Mouse (Mus musculus): ENCODE results near the gene Vmn2r103. TPM values are rescaled to one million over a fixed set of nuclear protein-coding genes. Genes with fewer than 3 reads are reported as not detected.

Vmn2r103 gene
- polyA plus RNA-seq (2012; rRNA removed) (not detected in 2 replicates), polyA plus RNA-seq (2014; fragmentation: Nextera tagmentation; extraction: Ambion mirVana) (not detected in 2 replicates)

DNA sequence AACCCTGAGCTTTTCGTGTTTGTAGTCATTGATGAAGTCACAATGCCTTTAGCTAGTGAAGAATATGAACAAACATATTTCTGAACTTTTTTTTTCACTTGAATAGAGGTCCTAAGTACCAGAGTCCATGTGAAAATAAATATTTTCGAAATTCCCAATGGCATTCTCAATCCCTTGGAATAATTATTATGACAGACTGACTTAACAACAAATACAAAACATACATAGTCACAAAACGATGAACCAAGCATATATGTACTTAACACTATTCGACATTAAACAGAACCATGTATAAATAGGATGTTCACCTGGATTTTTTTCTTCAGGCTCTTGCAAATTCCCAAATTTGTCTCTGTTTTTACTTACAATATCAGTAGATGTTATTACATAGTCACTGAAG, at the start of gene Vmn2r103:
TSS of gene Vmn2r103 (plus strand) at position 301 of the 400 bp plus-strand sequence.
- H3K27ac ChIP-seq = no peak within 1 kb of the TSS

DNA sequence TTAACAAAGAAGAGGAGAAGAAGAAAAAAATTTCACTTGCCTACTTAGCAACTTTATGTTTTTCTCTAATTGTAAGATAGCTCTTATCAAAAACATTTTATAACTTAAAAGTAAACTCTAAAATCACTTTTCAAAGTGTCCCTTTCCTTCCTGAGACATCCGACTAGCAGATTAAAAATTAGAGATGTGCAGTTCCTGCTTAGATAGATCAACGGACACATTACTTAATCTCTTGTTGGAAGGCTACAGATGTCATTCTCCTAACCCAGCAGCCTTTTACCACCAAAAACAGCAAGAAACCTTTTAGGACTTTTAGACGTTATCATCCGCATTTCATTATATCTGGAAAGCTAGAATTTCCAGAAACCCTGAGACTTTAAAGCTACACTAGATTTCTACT, 5.8 kb downstream of the Vmn2r103 start:
- H3K9ac ChIP-seq (replicated peaks) = no peak overlapping the region
- H3K4me2 ChIP-seq (ENCODE audit: low read depth) = no peak overlapping the region
- H3K27me3 ChIP-seq (ENCODE audit: control insufficient read depth, insufficient read depth, low read length) = no peaks in the 10 kb centered on the region
- TF ChIP-seq EP300 (IDR thresholded peaks at IDR 0.05; ENCODE audit: low read depth) (no peak), CTCF (IDR thresholded peaks at IDR 0.05; ENCODE audit: low read depth) (no peak)
- DNase-seq (ENCODE audit: low read depth in 3 of 3, low spot score in 3 of 3) (no peak), ATAC-seq (ENCODE audit: insufficient read depth) (no peak)
- H3K4me1 ChIP-seq (replicated peaks; ENCODE audit: control insufficient read depth in 2 of 2, insufficient read depth in 2 of 2, low read length in 1 of 2) = no peaks in the 10 kb centered on the region
- WGBS (ENCODE audit: insufficient replicate concordance) = 64% methylated on average over 4 of the region's 4 CpGs
- H3K27ac ChIP-seq = no peak overlapping the region
- no peak overlapping the region for H3K4me3 ChIP-seq (ENCODE audit: insufficient read depth in 1 of 2, low read depth in 2 of 2, low read length in 2 of 2)
- H3K9me3 ChIP-seq (ENCODE audit: control insufficient read depth, low read length) = no peaks in the 10 kb centered on the region
- no peaks in the 10 kb centered on the region for H3K36me3 ChIP-seq (replicated peaks; ENCODE audit: control insufficient read depth, insufficient read depth, low read depth)

More for the DNA sequence above, at the start of gene Vmn2r103:
- H3K4me1 ChIP-seq (replicated peaks; ENCODE audit: control insufficient read depth in 2 of 2, insufficient read depth in 2 of 2, low read length in 1 of 2) = no peaks in the 10 kb centered on the region
- no peak for DNase-seq (ENCODE audit: low read depth in 3 of 3, low spot score in 3 of 3)
- no peak for ATAC-seq (ENCODE audit: insufficient read depth)
- TF ChIP-seq EP300 (IDR thresholded peaks at IDR 0.05; ENCODE audit: low read depth) = no peak
- no peak for TF ChIP-seq CTCF (IDR thresholded peaks at IDR 0.05; ENCODE audit: low read depth)
- no peak within 1 kb of the TSS for H3K9ac ChIP-seq (replicated peaks)
- no peaks in the 10 kb centered on the region for H3K27me3 ChIP-seq (ENCODE audit: control insufficient read depth, insufficient read depth, low read length)
- WGBS (ENCODE audit: insufficient replicate concordance) = 32% methylated on average over 4 of the region's 4 CpGs
- H3K36me3 ChIP-seq (replicated peaks; ENCODE audit: control insufficient read depth, insufficient read depth, low read depth) = no peaks in the 10 kb centered on the region
- H3K4me2 ChIP-seq (ENCODE audit: low read depth) = no peak within 1 kb of the TSS
- H3K4me3 ChIP-seq (ENCODE audit: insufficient read depth in 1 of 2, low read depth in 2 of 2, low read length in 2 of 2) = no peak within 1 kb of the TSS
- H3K9me3 ChIP-seq (ENCODE audit: control insufficient read depth, low read length) = no peaks in the 10 kb centered on the region

DNA sequence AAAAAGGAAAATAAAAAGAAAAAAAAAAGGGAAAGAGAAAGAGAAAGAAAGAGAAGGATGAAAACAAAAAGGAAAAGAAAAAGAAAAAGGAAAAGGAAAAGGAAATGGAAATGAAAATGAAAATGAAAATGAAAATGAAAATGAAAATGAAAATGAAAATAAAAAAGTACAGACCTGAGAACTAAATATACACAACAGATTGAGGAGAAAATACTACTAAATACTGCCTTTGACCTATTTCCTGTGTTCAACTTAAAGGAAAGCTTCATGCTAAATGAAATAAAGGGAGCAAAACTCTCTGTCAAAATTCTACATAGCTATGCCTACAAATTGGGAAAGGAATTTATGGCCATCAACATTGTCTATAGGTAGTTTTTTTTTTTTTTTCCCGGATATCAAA, 16.1 kb downstream of the Vmn2r103 start:
- no peak overlapping the region for H3K4me3 ChIP-seq (ENCODE audit: insufficient read depth in 1 of 2, low read depth in 2 of 2, low read length in 2 of 2)
- H3K9me3 ChIP-seq (ENCODE audit: control insufficient read depth, low read length) = no peaks in the 10 kb centered on the region
- H3K9ac ChIP-seq (replicated peaks) = no peak overlapping the region
- H3K4me1 ChIP-seq (replicated peaks; ENCODE audit: control insufficient read depth in 2 of 2, insufficient read depth in 2 of 2, low read length in 1 of 2) = no peaks in the 10 kb centered on the region
- DNase-seq (ENCODE audit: low read depth in 3 of 3, low spot score in 3 of 3) = no peak
- H3K36me3 ChIP-seq (replicated peaks; ENCODE audit: control insufficient read depth, insufficient read depth, low read depth) = no peaks in the 10 kb centered on the region
- no peak overlapping the region for H3K4me2 ChIP-seq (ENCODE audit: low read depth)
- 52% methylated on average over 1 of the region's 1 CpGs for WGBS (ENCODE audit: insufficient replicate concordance)
- TF ChIP-seq CTCF (IDR thresholded peaks at IDR 0.05; ENCODE audit: low read depth) = no peak
- TF ChIP-seq EP300 (IDR thresholded peaks at IDR 0.05; ENCODE audit: low read depth) = no peak
- H3K27ac ChIP-seq = no peak overlapping the region
- H3K27me3 ChIP-seq (ENCODE audit: control insufficient read depth, insufficient read depth, low read length) = no peaks in the 10 kb centered on the region
- no peak for ATAC-seq (ENCODE audit: insufficient read depth)

Other genes starting within 250 kb of the Vmn2r103 start
- not detected in 2 replicates for gene Vmn2r101, start 196.1 kb upstream of the Vmn2r103 start, polyA plus RNA-seq (2012; rRNA removed)
- not detected in 2 replicates for gene Vmn2r101, start 196.1 kb upstream of the Vmn2r103 start, polyA plus RNA-seq (2014; fragmentation: Nextera tagmentation; extraction: Ambion mirVana)
- gene Vmn2r102, start 113.0 kb upstream of the Vmn2r103 start, polyA plus RNA-seq (2012; rRNA removed) = not detected in 2 replicates
- not detected in 2 replicates for gene Vmn2r102, start 113.0 kb upstream of the Vmn2r103 start, polyA plus RNA-seq (2014; fragmentation: Nextera tagmentation; extraction: Ambion mirVana)

All from liver, embryonic 14.5 days (tissue).